Mouse (Mus musculus) cerebellum, adult 2 months (tissue): ENCODE results near the gene Ccne1.

Experiments
- CTCF ChIP-seq: fragments of 200-500 bp; IDR thresholded peaks from 2 replicates; pipeline ENCODE4 v1.5.1; 2011; ENCODE audit warnings: low read depth, mild to moderate bottlenecking, control low read depth, low read length, moderate library complexity, borderline replicate concordance; ENCODE audit not compliant: insufficient read depth
- POLR2A ChIP-seq: fragments of 200-500 bp; IDR thresholded peaks from 2 replicates; pipeline ENCODE4 v1.6.1; 2011; ENCODE audit warnings: low read length, control low read depth, borderline replicate concordance; ENCODE audit not compliant: insufficient read depth

DNA sequence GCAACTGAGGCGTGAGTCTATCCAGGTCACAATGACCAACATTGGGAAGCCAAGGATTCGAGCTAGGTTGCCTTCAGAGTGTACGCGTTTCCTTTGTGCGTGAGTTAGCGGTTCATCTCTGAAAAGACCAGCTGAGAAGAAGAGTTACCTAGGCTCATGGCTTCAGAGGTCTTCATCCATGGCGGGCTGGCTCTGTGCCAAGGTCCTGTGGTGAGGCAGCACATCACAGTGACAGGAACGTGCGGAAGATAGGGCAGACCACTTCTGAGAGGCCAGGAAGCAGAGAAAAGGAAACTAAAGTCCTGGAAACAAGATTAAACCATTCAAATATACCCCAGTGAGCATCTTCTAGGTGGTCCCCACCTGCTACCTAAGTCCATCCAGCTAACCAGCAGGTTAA lies 53.1 kb downstream of the Ccne1 start:
- TF ChIP-seq CTCF (no peak), POLR2A (no peak)
